Mouse (Mus musculus) midbrain, embryonic 16.5 days (tissue): Measurements from ENCODE around the gene Dpagt1. TPM values are rescaled to one million over a fixed set of nuclear protein-coding genes. Genes with fewer than 3 reads are reported as not detected.

Experiments
- ATAC-seq: fragments of 200-750 bp; cut with Nextera tagmentation; 2 replicates; pipeline ENCODE4 v1.8.0; 2017; ENCODE audit warnings: moderate TSS enrichment
- H3K27ac ChIP-seq: fragments of 300-500 bp; sonication (generic); 2 replicates; pipeline ENCODE4 v1.5.1; 2014; ENCODE audit warnings: mild to moderate bottlenecking, low read length, mixed read lengths
- H3K27me3 ChIP-seq: fragments of 300-500 bp; sonication (generic); 2 replicates; pipeline ENCODE4 v1.6.1; 2014; ENCODE audit warnings: low read depth, low read length, mixed read lengths; ENCODE audit not compliant: control insufficient read depth, insufficient read depth
- H3K36me3 ChIP-seq: fragments of 300-500 bp; sonication (generic); 2 replicates; pipeline ENCODE4 v1.6.1; 2014; ENCODE audit warnings: mild to moderate bottlenecking, low read length, moderate library complexity, mixed read lengths; ENCODE audit not compliant: control insufficient read depth, insufficient read depth
- H3K4me1 ChIP-seq: fragments of 300-500 bp; sonication (generic); 2 replicates; pipeline ENCODE4 v1.6.1; 2014; ENCODE audit warnings: mild to moderate bottlenecking, low read length, mixed read lengths; ENCODE audit not compliant: control insufficient read depth, insufficient read depth
- H3K4me2 ChIP-seq: fragments of 300-500 bp; sonication (generic); 2 replicates; pipeline ENCODE4 v1.6.1; 2014; ENCODE audit warnings: mild to moderate bottlenecking, low read length, mixed read lengths
- H3K4me3 ChIP-seq: fragments of 300-500 bp; sonication (generic); 2 replicates; pipeline ENCODE4 v1.5.1; 2014; ENCODE audit warnings: low read depth, mild to moderate bottlenecking, low read length, moderate library complexity, mixed read lengths
- H3K9ac ChIP-seq: fragments of 300-500 bp; sonication (generic); 2 replicates; pipeline ENCODE4 v1.6.1; 2014; ENCODE audit warnings: low read depth, low read length, mixed read lengths
- H3K9me3 ChIP-seq: fragments of 300-500 bp; sonication (generic); replicated peaks from 2 replicates; pipeline ENCODE4 v1.6.1; 2014; ENCODE audit warnings: mild to moderate bottlenecking, low read length, mixed read lengths; ENCODE audit not compliant: control insufficient read depth, poor library complexity, severe bottlenecking
- WGBS: fragments of 180-500 bp; shearing (Covaris S2); extraction: QIAGEN DNeasy Blood & Tissue Kit; methylation state at CpG from one replicate; pipeline ENCODE4 v1.1.7; 2014; 5-methylcytosine and 5-hydroxymethylcytosine counted together
- polyA plus RNA-seq: library from polyadenylated mRNA; unstranded; fragments of >200 nt; fragmentation: Nextera tagmentation; extraction: Ambion mirVana; gene quantifications from 2 replicates; pipeline ENCODE4 v1.2.1, GENCODE M21; 2015

The Dpagt1 gene
- polyA plus RNA-seq: 36.1 and 39.6 TPM in 2 replicates

DNA sequence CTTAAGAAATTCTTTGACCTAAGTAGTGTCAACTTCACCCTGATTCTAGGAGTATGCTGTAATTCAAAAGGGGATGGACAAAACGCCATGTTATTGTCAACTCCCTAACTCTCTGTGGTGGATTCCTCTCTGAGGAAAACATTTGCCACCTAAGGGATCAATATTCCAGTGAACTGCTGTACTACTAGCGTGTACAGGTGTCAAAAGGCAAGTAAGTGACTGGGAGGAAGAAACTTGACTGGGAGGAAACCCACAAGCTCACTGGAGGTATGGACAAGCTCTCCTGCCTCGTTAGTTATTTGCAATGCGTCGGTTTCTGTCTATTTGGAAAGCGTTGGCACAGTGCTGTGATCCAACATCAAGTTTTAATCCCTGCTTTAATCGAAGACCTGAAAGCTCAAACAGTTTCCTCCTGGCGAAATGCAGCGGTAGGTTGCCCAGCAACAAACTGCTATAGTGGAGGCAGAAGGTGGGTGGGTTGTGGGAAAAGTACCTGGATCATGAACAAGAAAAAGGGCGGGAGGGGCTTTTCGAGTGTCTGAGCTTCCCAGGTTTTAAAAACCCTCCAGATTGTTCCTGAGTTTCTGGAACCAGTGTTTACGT is at the start of gene Dpagt1:
Gene Dpagt1 (plus strand): TSS at position 252 of the 603 bp plus-strand sequence.
- 4% methylated on average over 12 of the region's 12 CpGs for WGBS
- no peaks in the 10 kb centered on the region for H3K27me3 ChIP-seq
- no peaks in the 10 kb centered on the region for H3K9me3 ChIP-seq
- H3K36me3 ChIP-seq: peaks cover 4% of the 10 kb centered on the region; the same call in 1 of the 2 replicates
- H3K27ac ChIP-seq: peak within 1 kb of the TSS; percentile 90
- peak within 1 kb of the TSS; percentile 89 for H3K9ac ChIP-seq
- peak within 1 kb of the TSS; percentile 86 for H3K4me3 ChIP-seq
- H3K4me1 ChIP-seq: peaks cover 19% of the 10 kb centered on the region
- ATAC-seq: peak; percentile 61
- H3K4me2 ChIP-seq: peak within 1 kb of the TSS; percentile 80

DNA sequence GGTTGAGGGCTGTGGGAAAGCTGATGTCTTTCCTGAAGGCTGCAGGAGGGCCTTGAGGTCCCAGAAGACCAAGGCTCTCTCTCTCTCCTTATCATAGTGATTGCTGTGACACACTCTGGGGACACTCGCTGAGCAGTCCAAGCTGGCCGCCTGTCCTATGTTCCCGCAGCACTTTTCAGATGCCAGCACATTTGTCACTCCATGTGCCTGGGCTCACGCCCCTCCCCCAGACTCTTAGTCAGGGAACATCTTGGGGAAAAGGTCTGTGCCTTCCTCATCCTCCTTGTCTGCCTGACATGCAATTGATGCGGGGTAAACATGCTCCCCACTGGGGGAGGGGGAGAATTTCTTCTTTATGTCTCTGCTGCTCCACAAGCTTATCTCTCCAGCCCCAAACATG is 42.6 kb upstream of the Dpagt1 start:
- Histone ChIP-seq H3K4me3 (no peak overlapping the region), H3K27ac (no peak overlapping the region), H3K9me3 (no peaks in the 10 kb centered on the region), H3K4me1 (peaks cover 17% of the 10 kb centered on the region), H3K4me2 (no peak overlapping the region), H3K27me3 (no peaks in the 10 kb centered on the region), H3K36me3 (peaks cover 28% of the 10 kb centered on the region; the same call in 1 of the 2 replicates), H3K9ac (no peak overlapping the region)
- 78% methylated on average over 5 of the region's 5 CpGs for WGBS
- no peak for ATAC-seq

- ATAC-seq: no peak
- H3K4me2 ChIP-seq: peak overlapping the region; percentile 97
- peaks cover 28% of the 10 kb centered on the region for H3K4me1 ChIP-seq
- 0 out of 2 replicates have a peak overlapping the region, but pooled peaks have one; percentile 33 for H3K27ac ChIP-seq
- no peaks in the 10 kb centered on the region for H3K27me3 ChIP-seq
- H3K36me3 ChIP-seq: peaks cover 9% of the 10 kb centered on the region
- peak overlapping the region; percentile 98 for H3K9ac ChIP-seq
- 3% methylated on average over 6 of the region's 6 CpGs for WGBS
- no peaks in the 10 kb centered on the region for H3K9me3 ChIP-seq
- H3K4me3 ChIP-seq: peak overlapping the region; percentile 95
Measured at GRCm38 (mm10) chr9:44286256-44286850, 39.5 kb upstream of the Dpagt1 start.

- Histone ChIP-seq H3K4me3 (peak overlapping the region; percentile 95), H3K9me3 (no peaks in the 10 kb centered on the region), H3K27ac (peak overlapping the region; percentile 87), H3K9ac (peak overlapping the region; percentile 98), H3K4me1 (peaks cover 28% of the 10 kb centered on the region), H3K4me2 (peak overlapping the region; percentile 97), H3K27me3 (no peaks in the 10 kb centered on the region), H3K36me3 (peaks cover 6% of the 10 kb centered on the region; the same call in 1 of the 2 replicates)
- ATAC-seq: no peak; the same call in 1 of the 2 replicates
- WGBS: 8% methylated on average over 11 of the region's 11 CpGs
Measured at GRCm38 (mm10) chr9:44287003-44287400, 38.8 kb upstream of the Dpagt1 start.

GRCm38 (mm10) chr9:44287401-44288075 is 38.3 kb upstream of the Dpagt1 start:
- peak; percentile 59 for ATAC-seq

GRCm38 (mm10) chr9:44288076-44288958 is 37.5 kb upstream of the Dpagt1 start, which contains the start of gene Abcg4:
TSS of gene Abcg4 (minus strand) at chr9:44288615.
- Histone ChIP-seq H3K4me1 (peaks cover 28% of the 10 kb centered on the region), H3K4me3 (peak within 1 kb of the TSS; percentile 95), H3K9ac (peak within 1 kb of the TSS; percentile 98), H3K27ac (peak within 1 kb of the TSS; percentile 87), H3K27me3 (no peaks in the 10 kb centered on the region), H3K36me3 (peaks cover 6% of the 10 kb centered on the region), H3K4me2 (peak within 1 kb of the TSS; percentile 97), H3K9me3 (no peaks in the 10 kb centered on the region)
- peak; percentile 70 for ATAC-seq
- under 1% methylated on average over 38 of the region's 38 CpGs for WGBS

More at GRCm38 (mm10) chr9:44287401-44288075, 38.3 kb upstream of the Dpagt1 start:
- Histone ChIP-seq H3K36me3 (peaks cover 6% of the 10 kb centered on the region; the same call in 1 of the 2 replicates), H3K4me1 (peaks cover 28% of the 10 kb centered on the region), H3K27ac (peak overlapping the region; percentile 87), H3K9me3 (no peaks in the 10 kb centered on the region), H3K27me3 (no peaks in the 10 kb centered on the region), H3K4me3 (peak overlapping the region; percentile 95), H3K9ac (peak overlapping the region; percentile 98), H3K4me2 (peak overlapping the region; percentile 97)
- under 1% methylated on average over 47 of the region's 47 CpGs for WGBS

GRCm38 (mm10) chr9:44288959-44289291 is 36.9 kb upstream of the Dpagt1 start:
- peak overlapping the region; percentile 97 for H3K4me2 ChIP-seq
- no peaks in the 10 kb centered on the region for H3K27me3 ChIP-seq
- peak overlapping the region; percentile 98 for H3K9ac ChIP-seq
- peak overlapping the region; percentile 95 for H3K4me3 ChIP-seq
- H3K4me1 ChIP-seq: peaks cover 28% of the 10 kb centered on the region
- no peaks in the 10 kb centered on the region for H3K9me3 ChIP-seq
- ATAC-seq: no peak
- H3K36me3 ChIP-seq: peaks cover 6% of the 10 kb centered on the region
- peak overlapping the region; percentile 87 for H3K27ac ChIP-seq
- 5% methylated on average over 11 of the region's 11 CpGs for WGBS

- no peaks in the 10 kb centered on the region for H3K9me3 ChIP-seq
- no peak overlapping the region for H3K4me2 ChIP-seq
- 63% methylated on average over 3 of the region's 3 CpGs for WGBS
- no peak for ATAC-seq
- no peaks in the 10 kb centered on the region for H3K27me3 ChIP-seq
- peaks cover 30% of the 10 kb centered on the region for H3K36me3 ChIP-seq
- H3K4me1 ChIP-seq: peaks cover 11% of the 10 kb centered on the region
- no peak overlapping the region for H3K4me3 ChIP-seq
- no peak overlapping the region for H3K9ac ChIP-seq
- H3K27ac ChIP-seq: no peak overlapping the region
Measured at GRCm38 (mm10) chr9:44292490-44292889, 33.3 kb upstream of the Dpagt1 start.
